Mouse (Mus musculus) MEL (cell line): Measurements from ENCODE around the gene Cyp2f2. TPM values are rescaled to one million over a fixed set of nuclear protein-coding genes. Genes with fewer than 3 reads are reported as not detected.

Experiments
- DNase-seq: peaks from one replicate; pipeline ENCODE4 v3.0.0; 2011; ENCODE audit warnings: low read depth, low spot score
- H3K27ac ChIP-seq: 2 replicates; pipeline ENCODE4 v1.5.1; 2012; ENCODE audit warnings: low read depth, mild to moderate bottlenecking, control low read depth, low read length, moderate library complexity; ENCODE audit not compliant: control insufficient read depth
- H3K27me3 ChIP-seq, 2 experiments: fragments of 150-350 bp in 1 of 2; sonication (generic) in 1 of 2; 2 replicates each; pipeline ENCODE4 v1.6.1; 2012; ENCODE audit warnings: low read length in 2 of 2, mild to moderate bottlenecking in 2 of 2, improper control_type of control experiment in 1 of 2, moderate library complexity in 1 of 2; ENCODE audit not compliant: insufficient read depth in 2 of 2, control insufficient read depth in 1 of 2
- H3K36me3 ChIP-seq, 2 experiments: 2 replicates each; pipeline ENCODE4 v1.6.1; 2012 to 2014; ENCODE audit warnings: low read length in 2 of 2, improper control_type of control experiment in 1 of 2, inconsistent platforms in 1 of 2, mild to moderate bottlenecking in 1 of 2; ENCODE audit not compliant: insufficient read depth in 2 of 2, control insufficient read depth in 1 of 2
- H3K4me1 ChIP-seq, 2 experiments: fragments of 150-350 bp in 1 of 2; sonication (generic) in 1 of 2; 2 replicates each; pipeline ENCODE4 v1.6.1; 2012; ENCODE audit warnings: low read length in 2 of 2, improper control_type of control experiment in 1 of 2, mild to moderate bottlenecking in 1 of 2; ENCODE audit not compliant: insufficient read depth in 2 of 2, control insufficient read depth in 1 of 2
- H3K4me3 ChIP-seq, 2 experiments: fragments of 150-350 bp in 1 of 2; sonication (generic) in 1 of 2; 2 replicates each; pipeline ENCODE4 v1.5.1; 2012; ENCODE audit warnings: low read depth in 2 of 2, low read length in 2 of 2, mild to moderate bottlenecking in 2 of 2, moderate library complexity in 2 of 2, control low read depth in 1 of 2, improper control_type of control experiment in 1 of 2; ENCODE audit not compliant: control insufficient read depth in 1 of 2, insufficient read depth in 1 of 2
- H3K79me2 ChIP-seq: 2 replicates; pipeline ENCODE4 v1.6.1; 2012; ENCODE audit warnings: mild to moderate bottlenecking, low read length, moderate library complexity; ENCODE audit not compliant: control insufficient read depth, poor library complexity, insufficient read depth
- H3K9ac ChIP-seq: 2 replicates; pipeline ENCODE4 v1.6.1; 2012; ENCODE audit warnings: low read depth, mild to moderate bottlenecking, control low read depth, low read length, moderate library complexity; ENCODE audit not compliant: control insufficient read depth, poor library complexity, severe bottlenecking
- H3K9me3 ChIP-seq: fragments of 150-350 bp; sonication (generic); replicated peaks from 2 replicates; pipeline ENCODE4 v1.6.1; 2012; ENCODE audit warnings: mild to moderate bottlenecking, low read length, improper control_type of control experiment, moderate library complexity; ENCODE audit not compliant: insufficient read depth
- BHLHE40 ChIP-seq: IDR thresholded peaks from 2 replicates; pipeline ENCODE4 v1.6.1; 2012; ENCODE audit warnings: low read depth, mild to moderate bottlenecking, inconsistent platforms, low read length, improper control_type of control experiment, borderline replicate concordance
- CHD1 ChIP-seq: IDR thresholded peaks from 2 replicates; pipeline ENCODE4 v1.6.1; 2012; ENCODE audit warnings: low read depth, mild to moderate bottlenecking, inconsistent platforms, low read length, improper control_type of control experiment
- CTCF ChIP-seq, 3 experiments: IDR thresholded peaks in 2 of 3; conservative IDR thresholded peaks in 1 of 3; 2 replicates each; pipeline ENCODE4 v1.5.1; 2011 to 2012; ENCODE audit warnings: low read length in 3 of 3, low read depth in 2 of 3, mild to moderate bottlenecking in 2 of 3, improper control_type of control experiment in 1 of 3, inconsistent platforms in 1 of 3, mixed read lengths in 1 of 3, moderate library complexity in 1 of 3; ENCODE audit not compliant: control insufficient read depth in 1 of 3, insufficient read depth in 1 of 3, poor library complexity in 1 of 3, severe bottlenecking in 1 of 3
- HCFC1 ChIP-seq: IDR thresholded peaks from 2 replicates; pipeline ENCODE4 v1.6.1; 2012; ENCODE audit warnings: low read depth, mild to moderate bottlenecking, inconsistent platforms, low read length, improper control_type of control experiment, moderate library complexity
- JUND ChIP-seq: IDR thresholded peaks from 2 replicates; pipeline ENCODE4 v1.6.1; 2011; ENCODE audit warnings: low read depth, mild to moderate bottlenecking, improper control_type of control experiment, low read length
- MAFK ChIP-seq: IDR thresholded peaks from 2 replicates; pipeline ENCODE4 v1.6.1; 2011; ENCODE audit warnings: low read depth, mild to moderate bottlenecking, low read length, improper control_type of control experiment, borderline replicate concordance
- MAZ ChIP-seq: IDR thresholded peaks from 2 replicates; pipeline ENCODE4 v1.6.1; 2012; ENCODE audit warnings: low read depth, mild to moderate bottlenecking, inconsistent platforms, low read length, improper control_type of control experiment
- MEF2A ChIP-seq: IDR thresholded peaks from 2 replicates; pipeline ENCODE4 v1.6.1; 2014; ENCODE audit warnings: low read depth, mild to moderate bottlenecking, inconsistent platforms, low read length, improper control_type of control experiment; ENCODE audit not compliant: poor library complexity, insufficient replicate concordance, severe bottlenecking; ENCODE audit errors: extremely low read depth
- MXI1 ChIP-seq: IDR thresholded peaks from 2 replicates; pipeline ENCODE4 v1.6.1; 2011; ENCODE audit warnings: mild to moderate bottlenecking, low read depth, low read length, improper control_type of control experiment
- MYC ChIP-seq: IDR thresholded peaks from 2 replicates; pipeline ENCODE4 v1.6.1; 2011; ENCODE audit warnings: low read depth, mild to moderate bottlenecking, low read length, improper control_type of control experiment, moderate library complexity
- NELFE ChIP-seq: IDR thresholded peaks from 2 replicates; pipeline ENCODE4 v1.6.1; 2011; ENCODE audit warnings: low read depth, low read length, improper control_type of control experiment
- NRF1 ChIP-seq: IDR thresholded peaks from 2 replicates; pipeline ENCODE4 v1.6.1; 2014; ENCODE audit warnings: low read depth, mild to moderate bottlenecking, inconsistent platforms, low read length, improper control_type of control experiment, moderate library complexity; ENCODE audit not compliant: poor library complexity, insufficient read depth, severe bottlenecking
- POLR2AphosphoS2 ChIP-seq: IDR thresholded peaks from 2 replicates; pipeline ENCODE4 v1.6.1; 2011; ENCODE audit warnings: low read length, improper control_type of control experiment
- RCOR1 ChIP-seq: IDR thresholded peaks from 2 replicates; pipeline ENCODE4 v1.6.1; 2012; ENCODE audit warnings: low read depth, mild to moderate bottlenecking, inconsistent platforms, low read length, improper control_type of control experiment
- SMC3 ChIP-seq: IDR thresholded peaks from 2 replicates; pipeline ENCODE4 v1.6.1; 2011; ENCODE audit warnings: low read depth, low read length, improper control_type of control experiment
- UBTF ChIP-seq: IDR thresholded peaks from 2 replicates; pipeline ENCODE4 v1.6.1; 2012; ENCODE audit warnings: low read depth, mild to moderate bottlenecking, inconsistent platforms, low read length, improper control_type of control experiment, moderate library complexity, borderline replicate concordance; ENCODE audit not compliant: insufficient read depth
- USF1 ChIP-seq: IDR thresholded peaks from 2 replicates; pipeline ENCODE4 v1.6.1; 2014; ENCODE audit warnings: low read depth, mild to moderate bottlenecking, inconsistent platforms, low read length, improper control_type of control experiment, moderate library complexity
- ZC3H11A ChIP-seq: IDR thresholded peaks from 2 replicates; pipeline ENCODE4 v1.6.1; 2012; ENCODE audit warnings: low read depth, mild to moderate bottlenecking, inconsistent platforms, low read length, improper control_type of control experiment
- ZKSCAN1 ChIP-seq: IDR thresholded peaks from 2 replicates; pipeline ENCODE4 v1.6.1; 2012; ENCODE audit warnings: low read depth, mild to moderate bottlenecking, inconsistent platforms, low read length, improper control_type of control experiment, moderate library complexity
- polyA plus RNA-seq, 2 experiments: library from polyadenylated mRNA; stranded (reverse) in 1 of 2; unstranded in 1 of 2; fragments of >175 nt in 1 of 2; fragments of >200 nt in 1 of 2; gene quantifications; 2 replicates each; pipeline versions ENCODE4 v1.2.1 to v1.2.4; 2012; ENCODE audit warnings: low replicate concordance in 2 of 2, low read depth in 1 of 2; ENCODE audit not compliant: insufficient read length in 2 of 2, insufficient read depth in 1 of 2, missing spikeins in 1 of 2
- total RNA-seq: library from RNA; depleted of rRNA; stranded (reverse); fragments of 300-350 nt; gene quantifications from 2 replicates; pipeline ENCODE4 v1.2.3, GENCODE M21; 2012

Gene Cyp2f2
- total and polyA plus RNA-seq, 3 experiments = not detected

DNA sequence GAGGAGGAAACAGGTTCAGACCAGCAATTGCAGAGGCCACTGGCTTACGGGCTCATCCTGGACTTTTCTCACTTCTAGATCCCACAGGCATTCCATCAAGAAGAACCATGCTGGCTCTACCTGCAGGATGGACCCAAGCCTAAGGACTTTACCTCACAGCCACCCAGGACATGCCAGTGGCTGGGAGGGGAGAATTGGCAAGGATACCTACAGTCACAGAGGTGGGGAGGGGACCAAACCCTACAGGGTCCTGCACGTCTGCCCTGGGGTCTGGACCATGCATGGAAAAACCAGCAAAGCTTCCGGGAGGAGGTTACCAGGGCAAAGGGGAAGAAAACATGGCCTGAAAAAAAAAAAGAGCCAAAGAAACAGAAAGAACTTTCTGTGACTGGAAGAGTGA lies 51.3 kb downstream of the Cyp2f2 start:
- H3K9ac ChIP-seq = no peak overlapping the region
- H3K27ac ChIP-seq = no peak overlapping the region
- H3K79me2 ChIP-seq = peaks cover 4% of the 10 kb centered on the region
- H3K36me3 ChIP-seq = 0 out of 4 replicates have a peak, but pooled peaks cover 0 to 2% of the 10 kb centered on the region in 2 experiments
- no peak overlapping the region for H3K4me3 ChIP-seq
- peaks cover 7 to 10% of the 10 kb centered on the region in 2 experiments; a peak in 3 of 4 replicates for H3K4me1 ChIP-seq
- TF ChIP-seq NELFE (no peak), CTCF (IDR thresholded peaks at IDR 0.05 in 2 of 3, conservative IDR thresholded peaks at IDR 0.05 in 1 of 3; ENCODE audit: control insufficient read depth in 1 of 3, insufficient read depth in 1 of 3, low read depth in 2 of 3, low read length in 3 of 3, poor library complexity in 1 of 3, severe bottlenecking in 1 of 3) (no peak), POLR2AphosphoS2 (no peak), MYC (no peak), UBTF (no peak), ZKSCAN1 (no peak)
- no peaks in the 10 kb centered on the region for H3K27me3 ChIP-seq
- H3K9me3 ChIP-seq = no peaks in the 10 kb centered on the region
- DNase-seq = no peak

GRCm38 (mm10) chr7:27174496-27174895 lies 54.8 kb downstream of the Cyp2f2 start:
- no peak overlapping the region for H3K9ac ChIP-seq
- H3K4me3 ChIP-seq = no peak overlapping the region
- TF ChIP-seq UBTF (no peak), NRF1 (no peak), SMC3 (no peak), POLR2AphosphoS2 (no peak), RCOR1 (no peak), USF1 (no peak), MXI1 (no peak), CHD1 (no peak), MEF2A (no peak), HCFC1 (no peak), BHLHE40 (no peak), ZKSCAN1 (no peak), MYC (no peak), JUND (no peak), MAZ (no peak), ZC3H11A (no peak), MAFK (no peak)
- H3K27me3 ChIP-seq = no peaks in the 10 kb centered on the region
- no peak overlapping the region for H3K27ac ChIP-seq
- H3K36me3 ChIP-seq = peaks cover 0 to 2% of the 10 kb centered on the region in 2 experiments; a peak in 2 of 4 replicates
- no peak for DNase-seq
- H3K9me3 ChIP-seq = no peaks in the 10 kb centered on the region
- no peaks in the 10 kb centered on the region for H3K79me2 ChIP-seq
- H3K4me1 ChIP-seq = peaks cover 0 to 6% of the 10 kb centered on the region in 2 experiments; a peak in 2 of 4 replicates
